Mouse (Mus musculus) liver, embryonic 14.5 days (tissue): Measurements from ENCODE around the gene Copg1. TPM values are rescaled to one million over a fixed set of nuclear protein-coding genes. Genes with fewer than 3 reads are reported as not detected.

Experiments
- ATAC-seq: fragments of 200-750 bp; cut with Nextera tagmentation; 2 replicates; pipeline ENCODE4 v1.8.0; 2017; ENCODE audit warnings: moderate number of reproducible peaks, mild to moderate bottlenecking, moderate library complexity; ENCODE audit not compliant: insufficient read depth
- DNase-seq, 3 experiments: peaks; one replicate each; pipeline ENCODE4 v3.0.0-alpha.2; 2012 to 2013; ENCODE audit warnings: low read depth in 3 of 3, low spot score in 3 of 3
- H3K27ac ChIP-seq: fragments of 300-500 bp; sonication (generic); 2 replicates; pipeline ENCODE4 v1.5.1; 2014; ENCODE audit warnings: moderate library complexity, mild to moderate bottlenecking, control low read depth, inconsistent platforms
- H3K27me3 ChIP-seq: fragments of 300-500 bp; sonication (generic); 2 replicates; pipeline ENCODE4 v1.6.1; 2014; ENCODE audit warnings: mild to moderate bottlenecking, low read length, moderate library complexity; ENCODE audit not compliant: control insufficient read depth, insufficient read depth
- H3K36me3 ChIP-seq: fragments of 300-500 bp; sonication (generic); replicated peaks from 2 replicates; pipeline ENCODE4 v1.6.1; 2014; ENCODE audit warnings: low read depth; ENCODE audit not compliant: control insufficient read depth, insufficient read depth
- H3K4me1 ChIP-seq, 2 experiments: fragments of 200-500 bp in 1 of 2; fragments of 300-500 bp in 1 of 2; sonication (generic) in 1 of 2; replicated peaks; 2 replicates each; pipeline ENCODE4 v1.6.1; 2012 to 2014; ENCODE audit warnings: antibody characterized with exemption in 1 of 2, inconsistent platforms in 1 of 2, low read length in 1 of 2; ENCODE audit not compliant: control insufficient read depth in 2 of 2, insufficient read depth in 2 of 2
- H3K4me2 ChIP-seq: fragments of 300-500 bp; sonication (generic); 2 replicates; pipeline ENCODE4 v1.6.1; 2014; ENCODE audit warnings: low read depth, mild to moderate bottlenecking, control low read depth, moderate library complexity
- H3K4me3 ChIP-seq, 2 experiments: fragments of 200-500 bp in 1 of 2; fragments of 300-500 bp in 1 of 2; sonication (generic) in 1 of 2; 2 replicates each; pipeline ENCODE4 v1.5.1; 2012 to 2014; ENCODE audit warnings: low read depth in 2 of 2, low read length in 2 of 2, mild to moderate bottlenecking in 2 of 2, control low read depth in 1 of 2, inconsistent platforms in 1 of 2, moderate library complexity in 1 of 2; ENCODE audit not compliant: insufficient read depth in 1 of 2
- H3K9ac ChIP-seq: fragments of 300-500 bp; sonication (generic); replicated peaks from 2 replicates; pipeline ENCODE4 v1.6.1; 2014; ENCODE audit warnings: mild to moderate bottlenecking, control low read depth, moderate library complexity
- H3K9me3 ChIP-seq: fragments of 300-500 bp; sonication (generic); 2 replicates; pipeline ENCODE4 v1.6.1; 2016; ENCODE audit warnings: low read length, mixed read lengths; ENCODE audit not compliant: control insufficient read depth
- CTCF ChIP-seq: IDR thresholded peaks from 2 replicates; pipeline ENCODE4 v1.5.1; 2016; ENCODE audit warnings: antibody characterized with exemption, low read depth, control low read depth
- EP300 ChIP-seq: IDR thresholded peaks from 2 replicates; pipeline ENCODE4 v1.6.1; 2016; ENCODE audit warnings: antibody characterized with exemption, low read depth
- WGBS: fragments of 180-500 bp; shearing (Covaris S2); extraction: QIAGEN DNeasy Blood & Tissue Kit; methylation state at CpG from one replicate; pipeline ENCODE4 v1.1.7; 2014; ENCODE audit not compliant: insufficient replicate concordance; 5-methylcytosine and 5-hydroxymethylcytosine counted together
- polyA plus RNA-seq, 2 experiments: library from polyadenylated mRNA; depleted of rRNA in 1 of 2; stranded (reverse) in 1 of 2; unstranded in 1 of 2; fragments of >200 nt; fragmentation: Nextera tagmentation in 1 of 2; extraction: Ambion mirVana in 1 of 2; gene quantifications; 2 replicates each; pipeline versions ENCODE4 v1.2.1 to v1.2.3; 2012 to 2014

The Copg1 gene
- polyA plus RNA-seq, 2 experiments = 22.5 to 42.4 TPM

DNA sequence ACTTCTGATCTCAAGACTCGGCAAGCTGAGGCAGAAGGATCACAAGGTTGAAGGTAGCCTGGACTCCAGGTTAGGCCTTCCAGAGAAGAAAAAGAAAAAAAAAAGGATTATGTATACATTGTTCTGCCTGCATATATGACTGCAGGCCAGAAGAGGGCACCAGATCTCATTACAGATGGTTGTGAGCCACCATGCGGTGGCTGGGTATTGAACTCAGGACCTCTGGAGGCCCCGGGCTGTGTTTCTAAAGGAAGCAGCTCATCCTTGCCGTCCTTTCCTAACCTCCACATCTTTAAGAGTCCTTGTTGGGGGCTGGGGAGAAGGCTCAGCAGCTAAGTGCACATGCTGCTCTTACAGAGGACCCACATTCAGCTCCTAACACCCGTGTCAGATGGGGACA is 19.0 kb downstream of the Copg1 start:
- WGBS = 69% methylated on average over 5 of the region's 5 CpGs
- no peak overlapping the region for H3K4me3 ChIP-seq

DNA sequence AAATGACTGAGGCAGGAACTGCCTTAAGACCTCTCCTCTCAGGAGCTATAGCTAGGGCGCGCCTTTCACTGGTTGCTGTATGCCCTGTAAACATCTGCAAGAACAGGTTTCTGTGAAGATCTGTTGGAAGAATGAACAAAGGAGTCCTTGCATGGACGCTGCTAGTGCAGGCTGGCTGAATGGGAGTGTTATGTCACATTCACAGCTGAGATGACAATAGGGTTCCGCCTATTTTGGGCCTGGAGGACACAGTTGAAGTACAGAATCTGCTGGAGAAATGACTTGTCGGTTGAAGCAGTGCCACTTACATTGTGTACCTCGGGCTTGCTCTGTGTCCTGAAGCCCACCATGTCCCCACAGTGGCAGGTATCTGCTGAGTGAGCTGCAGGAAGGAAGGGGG is 21.6 kb downstream of the Copg1 start:
- H3K27me3 ChIP-seq = no peaks in the 10 kb centered on the region
- DNase-seq (no peak), ATAC-seq (no peak)
- H3K9me3 ChIP-seq = no peaks in the 10 kb centered on the region
- peaks cover 76% of the 10 kb centered on the region for H3K36me3 ChIP-seq
- TF ChIP-seq CTCF (no peak), EP300 (no peak)
- H3K27ac ChIP-seq = no peak overlapping the region
- WGBS = 71% methylated on average over 6 of the region's 6 CpGs
- H3K4me3 ChIP-seq = no peak overlapping the region
- no peak overlapping the region for H3K9ac ChIP-seq
- H3K4me1 ChIP-seq = peaks cover 2 to 3% of the 10 kb centered on the region in 2 experiments; a peak in 2 of 4 replicates
- no peak overlapping the region for H3K4me2 ChIP-seq

More for the DNA sequence above, 19.0 kb downstream of the Copg1 start:
- Histone ChIP-seq H3K4me1 (no peaks in the 10 kb centered on the region), H3K4me2 (no peak overlapping the region), H3K36me3 (peaks cover 87% of the 10 kb centered on the region), H3K27ac (no peak overlapping the region), H3K9ac (no peak overlapping the region), H3K27me3 (no peaks in the 10 kb centered on the region), H3K9me3 (no peaks in the 10 kb centered on the region)
- TF ChIP-seq CTCF = peak; percentile 68
- TF ChIP-seq EP300 = no peak
- ATAC-seq = no peak
- no peak for DNase-seq

DNA sequence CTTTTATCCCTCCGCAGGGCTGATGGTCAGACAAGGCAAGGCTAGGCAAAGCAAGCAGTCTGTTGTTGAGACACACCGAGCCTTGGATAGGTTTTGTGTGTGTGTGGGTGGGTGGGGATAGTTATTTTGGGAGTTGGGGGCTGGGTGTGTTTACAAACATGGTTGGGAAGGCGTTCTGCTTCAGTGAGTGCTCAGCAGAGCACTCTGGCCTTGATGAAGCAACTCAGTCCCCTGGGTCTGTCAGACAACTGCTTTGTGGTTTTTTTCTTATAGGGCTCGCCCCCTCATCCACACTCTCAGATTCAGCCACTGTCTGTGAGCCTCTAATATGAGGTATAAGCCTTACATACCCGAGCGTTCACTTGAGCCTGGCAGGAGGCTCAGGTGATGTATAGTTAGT is 23.9 kb downstream of the Copg1 start:
- DNase-seq (no peak), ATAC-seq (no peak)
- peaks cover 9 to 13% of the 10 kb centered on the region in 2 experiments; a peak in 3 of 4 replicates for H3K4me1 ChIP-seq
- peaks cover 55% of the 10 kb centered on the region for H3K36me3 ChIP-seq
- 76% methylated on average over 6 of the region's 6 CpGs for WGBS
- no peak overlapping the region for H3K4me2 ChIP-seq
- TF ChIP-seq CTCF (no peak), EP300 (no peak)
- H3K9me3 ChIP-seq = no peaks in the 10 kb centered on the region
- no peak overlapping the region for H3K9ac ChIP-seq
- no peak overlapping the region for H3K27ac ChIP-seq
- H3K27me3 ChIP-seq = no peaks in the 10 kb centered on the region
- H3K4me3 ChIP-seq = no peak overlapping the region

DNA sequence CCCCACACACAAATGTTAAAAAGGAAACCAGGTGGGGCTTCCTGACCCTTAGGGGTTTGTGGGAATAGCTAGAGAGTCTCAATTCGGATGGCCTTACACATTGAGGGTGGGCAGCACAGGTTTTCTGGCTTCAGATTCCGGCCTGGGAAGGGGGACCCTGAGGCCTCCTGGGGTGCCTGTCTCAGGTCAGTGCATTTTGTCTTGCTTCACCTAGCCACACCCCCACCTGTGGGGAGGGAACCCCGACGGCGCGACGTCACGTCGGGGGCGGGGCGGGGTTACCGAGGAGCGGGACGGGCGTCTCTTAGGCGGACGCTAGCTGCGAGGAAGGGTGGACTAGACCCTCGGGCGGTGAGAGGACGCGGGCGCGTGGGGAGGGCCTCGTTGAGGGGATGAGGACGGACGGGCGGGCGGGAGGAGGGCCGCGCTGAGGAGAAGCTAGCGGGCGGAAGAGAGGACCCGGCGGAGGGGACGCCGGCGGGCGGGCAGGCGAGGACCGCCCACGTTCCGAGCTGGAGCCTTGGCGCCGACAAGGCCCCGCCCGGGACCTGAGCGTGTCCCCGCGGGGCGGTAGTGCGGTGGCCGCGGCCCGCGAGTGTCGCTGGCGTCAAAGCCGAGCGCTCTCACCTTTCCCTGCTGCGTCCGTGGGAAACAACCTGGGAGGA is 26.2 kb downstream of the Copg1 start, which contains the start of gene Hmces:
TSS of gene Hmces (plus strand) at position 275 of the 665 bp plus-strand sequence.
- Histone ChIP-seq H3K4me1 (peaks cover 9 to 13% of the 10 kb centered on the region in 2 experiments; a peak in 3 of 4 replicates), H3K36me3 (peaks cover 43% of the 10 kb centered on the region), H3K9ac (peak within 1 kb of the TSS; percentile 94), H3K27me3 (no peaks in the 10 kb centered on the region), H3K4me3 (peak within 1 kb of the TSS; percentile 76 to 96), H3K4me2 (peak within 1 kb of the TSS; percentile 100), H3K9me3 (no peaks in the 10 kb centered on the region), H3K27ac (peak within 1 kb of the TSS; percentile 63)
- ATAC-seq (peak; percentile 90), DNase-seq (peak; percentile 59 to 75 (median 68))
- no peak for TF ChIP-seq EP300
- TF ChIP-seq CTCF = no peak
- 2% methylated on average over 62 of the region's 62 CpGs for whole genome bisulfite sequencing

DNA sequence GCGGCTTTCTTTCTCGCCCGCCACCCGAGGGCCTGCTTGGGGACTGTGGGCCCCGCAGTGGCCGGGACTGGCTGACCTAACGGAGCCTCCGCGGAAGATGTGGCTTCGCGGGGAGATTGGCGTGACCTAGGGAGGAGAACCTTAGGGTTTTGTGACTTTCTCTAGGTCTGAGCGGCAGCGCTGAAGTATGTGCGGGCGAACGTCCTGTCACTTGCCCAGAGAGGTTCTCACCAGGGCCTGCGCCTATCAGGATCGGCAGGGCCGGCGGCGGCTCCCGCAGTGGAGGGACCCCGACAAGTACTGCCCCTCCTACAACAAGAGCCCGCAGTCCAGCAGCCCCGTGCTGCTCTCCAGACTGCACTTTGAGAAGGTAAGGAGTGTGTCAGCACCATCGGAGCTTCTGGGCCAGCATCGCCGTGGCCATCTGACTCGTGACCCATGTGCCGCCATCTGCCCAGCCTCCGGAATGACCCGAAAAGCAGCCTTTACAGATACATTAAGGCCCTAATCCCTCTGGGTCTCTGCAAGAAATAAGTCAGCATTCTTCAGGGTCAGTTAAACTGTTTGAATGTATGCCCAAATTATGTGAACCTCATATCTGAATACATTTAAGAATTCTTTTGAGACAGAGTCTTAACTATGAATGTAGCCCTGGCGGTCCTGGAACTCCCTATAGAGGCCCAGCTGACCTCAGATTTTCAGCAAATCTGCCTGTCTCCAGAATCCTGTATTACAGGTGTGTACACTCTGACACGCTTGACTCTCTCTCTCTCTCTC is 26.9 kb downstream of the Copg1 start:
- H3K4me2 ChIP-seq = peak overlapping the region; percentile 100
- WGBS = 7% methylated on average over 35 of the region's 35 CpGs
- peaks cover 38% of the 10 kb centered on the region for H3K36me3 ChIP-seq
- no peaks in the 10 kb centered on the region for H3K27me3 ChIP-seq
- H3K9ac ChIP-seq = peak overlapping the region; percentile 94
- ATAC-seq (peak; percentile 55), DNase-seq (peak in 1 of 3 experiments; percentile 12)
- peak overlapping the region; percentile 76 to 96 for H3K4me3 ChIP-seq
- 0 out of 2 replicates have a peak, but pooled peaks have one; percentile 8 for TF ChIP-seq CTCF
- no peak for TF ChIP-seq EP300
- H3K9me3 ChIP-seq = no peaks in the 10 kb centered on the region
- peaks cover 9 to 13% of the 10 kb centered on the region in 2 experiments; a peak in 3 of 4 replicates for H3K4me1 ChIP-seq
- H3K27ac ChIP-seq = peak overlapping the region; percentile 63
